Mouse (Mus musculus): ENCODE measurements around the gene Rnase10.

DNA sequence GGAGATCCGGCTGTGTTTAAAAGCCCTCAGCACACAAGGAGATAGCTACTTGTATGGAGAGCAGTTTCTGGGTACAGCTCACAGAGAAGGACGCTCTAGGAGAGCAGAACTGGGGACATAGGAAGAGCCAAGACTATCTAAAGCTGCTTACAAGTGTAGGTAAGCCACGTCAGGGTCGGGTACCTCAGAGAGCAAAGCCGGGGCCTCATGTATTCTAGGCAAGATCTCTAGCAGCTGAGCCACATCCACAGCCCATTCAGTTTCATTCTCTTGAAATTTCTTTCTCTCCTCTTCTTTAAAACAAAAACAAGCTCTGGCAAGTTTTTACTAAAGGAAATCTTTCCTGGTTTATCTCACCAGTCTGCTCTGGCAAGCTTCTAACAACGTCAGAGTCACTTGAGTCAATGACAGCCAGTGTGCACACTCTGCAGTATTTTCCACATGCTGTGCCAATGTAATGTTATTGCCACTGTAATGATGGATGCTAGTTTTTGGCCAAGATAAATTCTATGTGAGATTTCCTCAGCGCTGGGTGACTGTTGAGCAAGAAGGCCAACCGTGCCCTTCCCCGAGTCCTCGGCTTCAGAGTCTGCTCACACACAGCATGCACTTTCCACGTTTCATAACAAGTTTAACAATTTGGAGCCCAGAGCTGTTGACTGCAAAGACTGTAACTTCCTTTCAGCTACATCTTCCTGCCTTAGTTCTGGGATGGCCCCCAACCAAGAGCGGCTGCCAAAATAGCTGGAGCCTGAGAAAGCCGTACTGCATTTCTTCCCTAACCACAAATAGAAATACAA lies 563 bp downstream of the Rnase10 start:
- TF ChIP-seq E2F4 (IDR thresholded peaks at IDR 0.05; ENCODE audit: insufficient replicate concordance, low read depth, low read length) (no peak), MAX (IDR thresholded peaks at IDR 0.05; ENCODE audit: low read length) (no peak), CHD1 (IDR thresholded peaks at IDR 0.05; ENCODE audit: low read depth, low read length) (no peak), POLR2A (IDR thresholded peaks at IDR 0.05; ENCODE audit: low read depth, low read length) (no peak), TBP (conservative IDR thresholded peaks at IDR 0.05; ENCODE audit: low read depth, low read length) (no peak), ZKSCAN1 (IDR thresholded peaks at IDR 0.05; ENCODE audit: borderline replicate concordance, low read depth, low read length) (no peak), NRF1 (IDR thresholded peaks at IDR 0.05; ENCODE audit: low read depth, low read length) (no peak), CTCF (conservative IDR thresholded peaks at IDR 0.05 in 1 of 2, IDR thresholded peaks at IDR 0.05 in 1 of 2; ENCODE audit: low read depth in 2 of 2, low read length in 2 of 2) (no peak), EP300 (IDR thresholded peaks at IDR 0.05; ENCODE audit: low read length) (no peak), POLR2AphosphoS2 (IDR thresholded peaks at IDR 0.05; ENCODE audit: low read depth, low read length) (no peak), HCFC1 (IDR thresholded peaks at IDR 0.05; ENCODE audit: low read depth, low read length) (no peak)
